Mouse (Mus musculus) testis, adult 2 months (tissue): ENCODE results near the gene Mb. TPM values are rescaled to one million over a fixed set of nuclear protein-coding genes. Genes with fewer than 3 reads are reported as not detected.

Experiments used
- H3K27ac ChIP-seq: fragments of 200-500 bp; 2 replicates; pipeline ENCODE4 v1.5.1; 2012; ENCODE audit warnings: low read depth, low read length; ENCODE audit not compliant: control insufficient read depth, insufficient read depth
- H3K27me3 ChIP-seq: fragments of 200-500 bp; 2 replicates; pipeline ENCODE4 v1.6.1; 2012; ENCODE audit warnings: mild to moderate bottlenecking, low read length, moderate library complexity; ENCODE audit not compliant: control insufficient read depth, insufficient read depth
- H3K36me3 ChIP-seq: fragments of 200-500 bp; 2 replicates; pipeline ENCODE4 v1.6.1; 2012; ENCODE audit warnings: mild to moderate bottlenecking, low read length; ENCODE audit not compliant: control insufficient read depth, insufficient read depth
- H3K4me1 ChIP-seq: fragments of 200-500 bp; 2 replicates; pipeline ENCODE4 v1.6.1; 2012; ENCODE audit warnings: low read length; ENCODE audit not compliant: control insufficient read depth, insufficient read depth
- H3K4me3 ChIP-seq: fragments of 200-500 bp; 2 replicates; pipeline ENCODE4 v1.5.1; 2012; ENCODE audit warnings: low read depth, mild to moderate bottlenecking, low read length, moderate library complexity, mixed read lengths; ENCODE audit not compliant: control insufficient read depth
- CTCF ChIP-seq: fragments of 200-500 bp; IDR thresholded peaks from 2 replicates; pipeline ENCODE4 v1.5.1; 2012; ENCODE audit warnings: low read depth, mild to moderate bottlenecking, inconsistent platforms, low read length, moderate library complexity; ENCODE audit not compliant: control insufficient read depth, insufficient read depth, insufficient replicate concordance
- POLR2A ChIP-seq: fragments of 200-500 bp; IDR thresholded peaks from 2 replicates; pipeline ENCODE4 v1.6.1; 2012; ENCODE audit warnings: low read depth, mild to moderate bottlenecking, inconsistent platforms, low read length, moderate library complexity; ENCODE audit not compliant: control insufficient read depth
- polyA plus RNA-seq: library from polyadenylated mRNA; depleted of rRNA; stranded (reverse); fragments of >200 nt; gene quantifications from 2 replicates; pipeline ENCODE4 v1.2.3, GENCODE M21; 2012

Mb gene
- polyA plus RNA-seq, 1 experiment, result 0.43 TPM

DNA sequence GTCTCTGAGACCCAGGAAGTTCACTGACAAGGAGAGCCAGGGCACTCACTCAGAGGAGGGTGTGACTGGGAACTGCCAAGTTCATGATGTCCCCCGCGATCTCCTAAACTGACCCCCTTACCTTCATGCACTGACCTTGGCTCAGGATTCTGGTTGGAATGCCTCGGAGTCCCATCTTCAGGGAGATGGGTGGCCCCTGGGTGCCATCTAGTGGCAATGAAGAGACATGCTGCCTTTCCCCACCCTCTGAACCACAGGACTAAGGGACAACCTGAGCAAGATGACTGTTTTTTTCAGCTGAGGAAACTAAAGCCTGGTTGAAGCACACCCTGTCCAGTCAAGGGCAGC is 46.6 kb downstream of the Mb start:
- Histone ChIP-seq H3K36me3 (no peaks in the 10 kb centered on the region), H3K27me3 (no peaks in the 10 kb centered on the region), H3K4me1 (peaks cover 6% of the 10 kb centered on the region), H3K27ac (no peak overlapping the region; the same call in 1 of the 2 replicates), H3K4me3 (no peak overlapping the region)
- no peak for TF ChIP-seq POLR2A
- peak; percentile 80; the same call in 1 of the 2 replicates for TF ChIP-seq CTCF

DNA sequence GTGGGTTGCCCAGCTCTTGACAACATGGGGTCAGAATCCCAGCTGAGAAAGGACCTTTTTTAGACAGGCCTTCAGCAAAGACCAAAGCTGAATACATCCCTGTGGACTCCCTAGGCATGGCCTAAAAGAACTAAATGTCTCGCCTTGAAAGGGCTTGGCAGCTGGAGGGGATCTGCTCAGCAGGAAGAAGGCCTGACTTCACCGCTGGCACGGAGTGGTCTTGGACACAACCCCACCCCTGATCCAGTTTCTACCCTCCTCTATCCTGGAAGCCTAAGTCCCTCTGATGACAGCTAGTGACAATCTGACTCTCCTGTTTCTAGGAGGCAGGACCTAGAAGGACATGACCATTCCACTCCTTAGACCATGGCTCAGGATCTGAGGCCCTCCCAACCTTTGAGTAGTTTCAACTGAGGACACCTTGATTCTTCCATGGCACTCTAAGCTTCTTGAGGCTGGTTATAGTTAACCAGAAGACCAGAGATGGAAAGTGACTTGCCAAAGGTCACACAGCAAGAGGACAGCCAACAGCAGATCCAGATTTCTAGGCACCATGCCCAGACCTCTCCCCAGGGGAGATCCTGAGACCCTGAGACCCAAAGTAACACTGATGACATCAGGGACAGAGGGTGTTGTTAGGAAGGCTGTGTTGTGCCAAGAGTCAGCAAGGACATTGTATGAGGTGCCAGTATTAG is 47.1 kb downstream of the Mb start:
- Histone ChIP-seq H3K36me3 (no peaks in the 10 kb centered on the region), H3K4me1 (peaks cover 7% of the 10 kb centered on the region), H3K4me3 (peak overlapping the region; percentile 34; the same call in 1 of the 2 replicates), H3K27me3 (no peaks in the 10 kb centered on the region), H3K27ac (peak overlapping the region; percentile 57)
- TF ChIP-seq POLR2A, result no peak
- no peak for TF ChIP-seq CTCF

DNA sequence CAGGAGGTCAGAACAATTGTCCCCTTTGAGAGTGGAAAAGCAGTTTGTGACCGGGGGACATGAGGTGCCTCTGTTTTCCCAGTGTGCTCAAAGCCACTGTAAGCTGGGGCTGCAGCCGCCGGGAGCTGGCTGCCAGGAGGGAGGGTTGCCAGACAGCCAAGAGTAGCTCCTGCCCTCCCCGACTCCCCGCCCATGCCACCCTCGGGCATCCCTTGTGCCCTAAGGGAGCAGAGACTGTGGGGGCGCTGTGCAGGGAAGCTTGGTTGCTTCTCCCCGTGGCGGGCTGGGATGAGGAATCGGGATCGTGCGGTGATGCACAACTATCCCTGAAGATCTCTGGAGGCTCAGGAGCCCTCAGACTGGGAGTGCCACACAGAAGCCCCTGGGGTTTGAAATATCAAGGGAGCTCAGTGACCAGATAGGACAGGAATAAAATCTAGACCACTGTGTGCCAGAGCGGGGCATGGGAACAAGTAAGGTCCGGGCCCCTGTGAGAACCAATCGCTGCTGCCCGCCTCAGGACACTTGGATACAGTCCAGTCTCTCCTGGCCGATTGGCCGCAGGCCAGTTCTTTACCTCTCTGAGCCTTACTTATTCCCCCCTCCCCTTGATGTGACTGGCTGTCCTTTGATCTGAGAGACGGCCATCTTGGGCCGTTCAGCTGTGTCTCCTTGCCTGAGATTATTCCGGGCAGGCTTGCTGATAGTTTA is 51.4 kb downstream of the Mb start:
- Histone ChIP-seq H3K4me1 (peaks cover 9% of the 10 kb centered on the region), H3K36me3 (no peaks in the 10 kb centered on the region), H3K4me3 (peak overlapping the region; percentile 12; the same call in 1 of the 2 replicates), H3K27me3 (no peaks in the 10 kb centered on the region), H3K27ac (no peak overlapping the region)
- TF ChIP-seq POLR2A, result no peak
- TF ChIP-seq CTCF, result no peak

DNA sequence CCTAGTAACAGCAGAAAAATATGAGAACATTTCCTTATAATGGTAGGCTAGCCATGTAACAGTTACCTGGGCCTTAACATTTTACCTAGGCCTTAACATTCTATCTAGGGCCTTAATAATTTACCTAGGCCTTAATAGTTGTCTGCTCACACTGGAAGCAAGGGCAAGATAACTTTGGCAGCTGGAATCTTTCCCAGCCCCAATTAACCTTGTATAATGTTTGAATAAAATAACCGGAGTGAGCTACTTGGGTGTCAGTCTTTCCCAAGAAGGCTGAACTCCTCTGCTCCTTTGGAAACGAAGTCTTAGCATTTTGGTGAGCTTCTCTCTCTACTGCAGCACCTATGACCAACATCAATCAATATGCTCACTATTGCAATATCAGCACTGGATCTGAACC is 52.4 kb downstream of the Mb start:
- Histone ChIP-seq H3K4me1 (peaks cover 9% of the 10 kb centered on the region), H3K27me3 (no peaks in the 10 kb centered on the region), H3K4me3 (no peak overlapping the region), H3K36me3 (no peaks in the 10 kb centered on the region), H3K27ac (no peak overlapping the region)
- TF ChIP-seq CTCF (no peak), POLR2A (no peak)

DNA sequence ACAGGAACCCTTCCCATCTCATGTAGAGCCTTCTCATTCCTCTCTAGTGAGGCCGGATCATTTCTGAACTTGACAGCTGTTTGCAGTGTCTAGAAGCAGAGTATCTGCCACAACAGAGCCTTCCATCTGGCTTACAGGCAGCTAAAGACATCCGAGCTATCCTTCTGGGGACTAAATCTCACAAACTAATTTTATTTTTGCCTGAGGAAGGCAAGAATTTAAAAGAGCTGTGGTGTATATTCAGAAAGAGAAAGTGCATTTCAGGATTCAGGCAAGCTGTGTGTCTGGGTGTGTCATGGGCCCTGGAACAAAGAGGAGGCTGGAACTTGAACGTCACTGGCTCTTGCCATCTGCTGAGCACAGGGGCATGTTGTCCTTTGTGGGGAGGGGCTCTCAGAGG is 56.1 kb downstream of the Mb start:
- Histone ChIP-seq H3K4me1 (peaks cover 9% of the 10 kb centered on the region), H3K27ac (no peak overlapping the region; the same call in 1 of the 2 replicates), H3K4me3 (no peak overlapping the region), H3K27me3 (no peaks in the 10 kb centered on the region), H3K36me3 (no peaks in the 10 kb centered on the region)
- TF ChIP-seq CTCF (no peak), POLR2A (no peak)

DNA sequence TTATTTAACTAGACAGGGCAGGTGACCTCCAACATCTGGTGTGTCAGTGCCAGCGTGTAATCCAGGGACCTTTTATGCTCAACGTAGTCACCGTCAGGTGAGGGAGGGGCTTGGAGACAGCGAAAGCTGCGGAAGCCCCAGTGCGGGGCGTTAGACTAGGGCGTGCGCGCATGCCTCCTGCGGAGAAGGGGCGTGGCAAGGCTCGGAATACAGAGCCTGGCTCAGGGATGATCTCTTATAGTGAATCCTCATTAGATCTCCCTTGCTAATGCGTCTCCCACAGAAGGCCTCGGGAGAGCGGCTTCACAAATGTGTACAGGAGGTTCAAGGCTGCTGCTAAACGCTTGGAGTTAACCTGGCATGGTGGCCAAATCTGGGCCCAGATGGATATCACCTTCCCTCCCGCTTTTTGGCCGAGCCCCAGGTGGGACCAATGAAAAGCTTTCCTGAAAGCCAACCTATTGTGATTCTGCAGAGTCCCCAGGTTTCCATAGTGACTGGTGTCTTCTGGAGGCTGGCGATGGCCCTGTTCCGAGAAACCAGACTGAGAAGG is 62.9 kb downstream of the Mb start:
- H3K4me3 ChIP-seq, result peak overlapping the region; percentile 91
- H3K36me3 ChIP-seq, result no peaks in the 10 kb centered on the region
- peak; percentile 72; the same call in 1 of the 2 replicates for TF ChIP-seq POLR2A
- no peak for TF ChIP-seq CTCF
- peak overlapping the region; percentile 83 for H3K27ac ChIP-seq
- H3K4me1 ChIP-seq, result peaks cover 11% of the 10 kb centered on the region
- H3K27me3 ChIP-seq, result no peaks in the 10 kb centered on the region

DNA sequence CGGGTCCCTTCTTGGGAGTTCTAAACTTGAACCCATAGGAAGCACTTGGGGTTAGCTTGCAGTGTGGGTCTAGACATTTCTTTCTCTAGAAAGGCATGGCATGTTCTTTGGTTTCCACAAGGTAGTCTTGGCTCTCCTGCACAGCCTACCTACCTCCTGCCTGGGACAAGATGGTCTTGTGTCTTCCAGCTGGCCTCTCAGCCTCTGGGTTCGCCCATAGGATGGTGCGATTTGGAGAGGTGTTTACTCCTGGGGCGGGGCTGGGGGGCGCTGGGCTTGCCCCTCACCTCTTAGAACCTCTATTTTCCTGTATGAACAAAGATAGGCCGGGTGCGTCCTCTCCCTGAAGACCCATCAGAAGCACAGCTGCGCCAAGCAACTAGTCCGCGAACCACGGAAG is 63.3 kb downstream of the Mb start:
- peak overlapping the region; percentile 83 for H3K27ac ChIP-seq
- no peak for TF ChIP-seq POLR2A
- TF ChIP-seq CTCF, result no peak
- H3K4me3 ChIP-seq, result peak overlapping the region; percentile 91
- no peaks in the 10 kb centered on the region for H3K27me3 ChIP-seq
- H3K36me3 ChIP-seq, result no peaks in the 10 kb centered on the region
- peaks cover 11% of the 10 kb centered on the region for H3K4me1 ChIP-seq
